Mouse (Mus musculus) midbrain, embryonic 11.5 days (tissue): ENCODE results near the gene Chrna9. TPM values are rescaled to one million over a fixed set of nuclear protein-coding genes. Genes with fewer than 3 reads are reported as not detected.

ENCODE experiments used
- ATAC-seq: fragments of 200-750 bp; cut with Nextera tagmentation; 2 replicates; pipeline ENCODE4 v1.8.0; 2017; ENCODE audit warnings: moderate TSS enrichment, moderate library complexity; ENCODE audit not compliant: low FRiP score
- DNase-seq: peaks from one replicate; pipeline ENCODE4 v3.0.0; 2015; ENCODE audit warnings: low spot score; ENCODE audit errors: missing footprints
- H3K27ac ChIP-seq: fragments of 300-500 bp; sonication (generic); 2 replicates; pipeline ENCODE4 v1.5.1; 2014; ENCODE audit warnings: low read depth, low read length
- H3K27me3 ChIP-seq: fragments of 300-500 bp; sonication (generic); 2 replicates; pipeline ENCODE4 v1.6.1; 2014; ENCODE audit warnings: mild to moderate bottlenecking, low read length, moderate library complexity, mixed read lengths; ENCODE audit not compliant: control insufficient read depth, insufficient read depth
- H3K36me3 ChIP-seq: fragments of 300-500 bp; sonication (generic); 2 replicates; pipeline ENCODE4 v1.6.1; 2014; ENCODE audit warnings: mild to moderate bottlenecking, low read length, moderate library complexity, mixed read lengths; ENCODE audit not compliant: control insufficient read depth, insufficient read depth
- H3K4me1 ChIP-seq: fragments of 300-500 bp; sonication (generic); 2 replicates; pipeline ENCODE4 v1.6.1; 2014; ENCODE audit warnings: low read length; ENCODE audit not compliant: control insufficient read depth, insufficient read depth
- H3K4me2 ChIP-seq: fragments of 300-500 bp; sonication (generic); 2 replicates; pipeline ENCODE4 v1.6.1; 2014; ENCODE audit warnings: mild to moderate bottlenecking, moderate library complexity
- H3K4me3 ChIP-seq: fragments of 300-500 bp; sonication (generic); 2 replicates; pipeline ENCODE4 v1.5.1; 2014; ENCODE audit warnings: low read depth, low read length
- H3K9ac ChIP-seq: fragments of 300-500 bp; sonication (generic); 2 replicates; pipeline ENCODE4 v1.6.1; 2014; ENCODE audit warnings: low read length
- H3K9me3 ChIP-seq: fragments of 300-500 bp; sonication (generic); 2 replicates; pipeline ENCODE4 v1.6.1; 2016; ENCODE audit warnings: low read length; ENCODE audit not compliant: control insufficient read depth
- WGBS: fragments of 180-500 bp; shearing (Covaris S2); extraction: QIAGEN DNeasy Blood & Tissue Kit; methylation state at CpG from one replicate; pipeline ENCODE4 v1.1.7; 2014; 5-methylcytosine and 5-hydroxymethylcytosine counted together
- microRNA-seq: library from miRNA; unstranded; fragments of <30 nt; microRNA quantifications from one replicate; pipeline ENCODE4, GENCODE M21; 2017
- polyA plus RNA-seq: library from polyadenylated mRNA; unstranded; fragments of >200 nt; fragmentation: Nextera tagmentation; extraction: Ambion mirVana; gene quantifications from 2 replicates; pipeline ENCODE4 v1.2.1, GENCODE M21; 2014

The Chrna9 gene
- polyA plus RNA-seq, 1 experiment from 2014 or later = not detected

DNA sequence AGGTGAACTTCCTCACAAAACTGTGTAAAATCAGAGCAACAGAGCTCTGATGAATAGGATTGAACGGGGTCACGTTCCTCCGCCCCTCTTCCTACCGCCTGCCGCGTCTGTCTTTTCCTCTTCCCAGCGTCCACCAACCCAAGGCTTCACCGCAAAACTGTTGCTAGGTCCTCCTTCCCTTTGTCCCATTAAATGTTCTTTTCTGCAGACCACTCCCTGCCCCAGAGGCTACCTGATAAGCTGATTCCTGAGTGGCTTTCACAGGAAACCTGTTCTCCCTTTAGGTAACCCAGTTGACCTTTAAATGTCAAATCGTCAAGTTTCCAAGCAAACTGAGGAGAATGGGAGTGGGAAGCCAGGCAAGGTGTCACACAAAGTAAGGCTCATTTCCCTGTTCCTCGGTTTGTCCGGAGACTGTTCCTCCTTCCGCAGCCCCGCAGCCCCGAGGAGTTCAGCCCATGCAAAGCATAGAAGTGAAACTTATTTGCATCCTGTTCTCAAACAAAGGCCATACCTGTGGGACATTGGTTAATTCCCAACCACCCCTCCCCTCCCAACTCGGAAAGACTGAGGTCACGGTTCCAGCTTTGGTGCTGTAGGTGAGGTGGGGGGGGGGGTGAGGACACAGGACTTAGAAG lies 70.4 kb downstream of the Chrna9 start:
- H3K4me1 ChIP-seq = no peaks in the 10 kb centered on the region
- no peak overlapping the region for H3K4me3 ChIP-seq
- H3K27me3 ChIP-seq = no peaks in the 10 kb centered on the region
- no peak overlapping the region for H3K27ac ChIP-seq
- ATAC-seq (no peak), DNase-seq (no peak)
- WGBS = 46% methylated on average over 16 of the region's 16 CpGs
- no peaks in the 10 kb centered on the region for H3K9me3 ChIP-seq
- H3K36me3 ChIP-seq = no peaks in the 10 kb centered on the region
- H3K9ac ChIP-seq = no peak overlapping the region
- H3K4me2 ChIP-seq = no peak overlapping the region

- Histone ChIP-seq H3K4me3 (no peak overlapping the region), H3K4me1 (no peaks in the 10 kb centered on the region), H3K27me3 (no peaks in the 10 kb centered on the region), H3K9ac (no peak overlapping the region), H3K9me3 (no peaks in the 10 kb centered on the region), H3K27ac (no peak overlapping the region), H3K36me3 (no peaks in the 10 kb centered on the region), H3K4me2 (no peak overlapping the region)
- 90% methylated on average over 15 of the region's 15 CpGs for WGBS
- DNase-seq = no peak
- ATAC-seq = no peak
These were observed 73.7 kb downstream of the Chrna9 start for GRCm38 (mm10) chr5:66008245-66008967.

- H3K9me3 ChIP-seq = no peaks in the 10 kb centered on the region
- WGBS = 84% methylated on average over 3 of the region's 3 CpGs
- ATAC-seq (no peak), DNase-seq (no peak)
- no peaks in the 10 kb centered on the region for H3K36me3 ChIP-seq
- H3K9ac ChIP-seq = no peak overlapping the region
- no peak overlapping the region for H3K4me3 ChIP-seq
- H3K4me2 ChIP-seq = no peak overlapping the region
- H3K4me1 ChIP-seq = no peaks in the 10 kb centered on the region
- no peaks in the 10 kb centered on the region for H3K27me3 ChIP-seq
- no peak overlapping the region for H3K27ac ChIP-seq
These were observed 79.3 kb downstream of the Chrna9 start for GRCm38 (mm10) chr5:66013999-66014398.

DNA sequence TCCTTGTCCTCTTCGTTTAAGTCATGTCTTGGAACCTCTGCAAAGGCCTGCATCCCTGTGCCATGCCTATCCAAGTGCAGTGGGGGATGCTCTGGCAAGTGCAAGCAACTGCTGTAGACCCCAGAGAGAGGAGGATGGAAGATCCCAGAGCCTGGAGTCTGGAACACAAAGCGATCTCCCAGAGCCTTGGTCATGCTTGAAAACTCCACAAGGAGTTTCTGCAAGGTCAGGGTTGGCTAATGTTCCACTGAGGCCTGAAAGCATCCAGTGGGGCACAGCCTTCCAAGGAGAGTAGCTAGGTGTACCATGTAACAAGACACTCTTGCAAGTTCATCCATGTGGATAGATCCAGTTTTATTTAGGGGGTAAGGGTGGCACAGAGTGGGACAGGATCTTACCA lies 79.7 kb downstream of the Chrna9 start:
- Histone ChIP-seq H3K27ac (no peak overlapping the region), H3K9me3 (no peaks in the 10 kb centered on the region), H3K27me3 (no peaks in the 10 kb centered on the region), H3K36me3 (no peaks in the 10 kb centered on the region), H3K4me3 (no peak overlapping the region), H3K9ac (no peak overlapping the region), H3K4me1 (no peaks in the 10 kb centered on the region), H3K4me2 (no peak overlapping the region)
- ATAC-seq (no peak), DNase-seq (no peak)
- WGBS = 91% methylated on average over 2 of the region's 2 CpGs

GRCm38 (mm10) chr5:66015449-66015961 lies 80.8 kb downstream of the Chrna9 start:
- ATAC-seq (no peak), DNase-seq (no peak)
- Histone ChIP-seq H3K9ac (no peak overlapping the region), H3K4me3 (no peak overlapping the region), H3K36me3 (no peaks in the 10 kb centered on the region), H3K4me2 (no peak overlapping the region), H3K27ac (no peak overlapping the region), H3K27me3 (no peaks in the 10 kb centered on the region), H3K9me3 (no peaks in the 10 kb centered on the region), H3K4me1 (no peaks in the 10 kb centered on the region)
- WGBS = 94% methylated on average over 2 of the region's 2 CpGs

GRCm38 (mm10) chr5:66026796-66027195 lies 92.1 kb downstream of the Chrna9 start:
- no peak overlapping the region for H3K4me2 ChIP-seq
- ATAC-seq (no peak), DNase-seq (no peak)
- no peak overlapping the region for H3K9ac ChIP-seq
- no peak overlapping the region for H3K27ac ChIP-seq
- H3K27me3 ChIP-seq = no peaks in the 10 kb centered on the region
- H3K36me3 ChIP-seq = no peaks in the 10 kb centered on the region
- H3K4me1 ChIP-seq = no peaks in the 10 kb centered on the region
- H3K9me3 ChIP-seq = no peaks in the 10 kb centered on the region
- 98% methylated on average over 31 of the region's 31 CpGs for WGBS
- H3K4me3 ChIP-seq = no peak overlapping the region

Small RNA genes within 50 kb of the gene (microRNA-seq; reads per million reads assigned to microRNA genes)
- not detected for gene Gm25952

Other genes starting within 250 kb of the Chrna9 start
- gene Pds5a, start 236.6 kb upstream of the Chrna9 start, polyA plus RNA-seq = 127 and 139 TPM in 2 replicates
- 40.1 and 43.1 TPM in 2 replicates for gene N4bp2, start 171.4 kb upstream of the Chrna9 start, polyA plus RNA-seq
- 0.21 and 0.33 TPM in 2 replicates for gene Rhoh, start 73.7 kb upstream of the Chrna9 start, polyA plus RNA-seq
- gene 9130230L23Rik, start 69.4 kb downstream of the Chrna9 start, polyA plus RNA-seq = not detected in 2 replicates
- gene Rbm47, start 238.2 kb downstream of the Chrna9 start, polyA plus RNA-seq = 1.2 and 2.1 TPM in 2 replicates